Mouse (Mus musculus): Measurements from ENCODE around the gene Wdfy3. TPM values are rescaled to one million over a fixed set of nuclear protein-coding genes. Genes with fewer than 3 reads are reported as not detected.

The Wdfy3 gene
- total RNA-seq, 1 experiment, result 25.3 TPM

- Histone ChIP-seq H3K4me3 (ENCODE audit: insufficient read depth in 1 of 2, low read depth in 1 of 2, low read length in 2 of 2, poor library complexity in 1 of 2, severe bottlenecking in 1 of 2) (peak overlapping the region; percentile 29 to 43; a peak in 2 of 4 replicates), H3K36me3 (ENCODE audit: control insufficient read depth, insufficient read depth, low read length, poor library complexity, severe bottlenecking) (no peaks in the 10 kb centered on the region), H3K9me3 (ENCODE audit: control insufficient read depth, insufficient read depth, low read depth, low read length) (no peaks in the 10 kb centered on the region), H3K4me1 (ENCODE audit: control insufficient read depth in 2 of 2, insufficient read depth in 2 of 2, low read length in 2 of 2, poor library complexity in 1 of 2) (peaks cover 17 to 20% of the 10 kb centered on the region in 2 experiments; a peak in 3 of 4 replicates), H3K9ac (ENCODE audit: insufficient read depth, low read depth, low read length, poor library complexity, severe bottlenecking) (0 out of 2 replicates have a peak overlapping the region, but pooled peaks have one; percentile 5), H3K27ac (ENCODE audit: insufficient read depth, low read depth, low read length, poor library complexity, severe bottlenecking) (peak overlapping the region; percentile 87)
- in situ Hi-C loops (cut with MboI; ENCODE audit: low sequenced_read_pairs in 2 of 2, unreplicated experiment in 2 of 2), result no loop called here
- DNase-seq (ENCODE audit: low read depth, low spot score), result no peak
- TF ChIP-seq ZC3H11A (IDR thresholded peaks at IDR 0.05; ENCODE audit: borderline replicate concordance, low read depth, low read length) (no peak), ZNF384 (IDR thresholded peaks at IDR 0.05; ENCODE audit: low read depth, low read length) (no peak), CHD2 (IDR thresholded peaks at IDR 0.05; ENCODE audit: low read depth, low read length) (no peak), MAFK (IDR thresholded peaks at IDR 0.05; ENCODE audit: insufficient read depth, low read depth, low read length) (no peak), HCFC1 (IDR thresholded peaks at IDR 0.05; ENCODE audit: borderline replicate concordance, insufficient read depth, low read length) (no peak)
Observed at GRCm38 (mm10) chr5:102054511-102055093, 15.1 kb downstream of the Wdfy3 start.

- H3K9me3 ChIP-seq (ENCODE audit: control insufficient read depth, insufficient read depth, low read depth, low read length), result no peaks in the 10 kb centered on the region
- in situ Hi-C loops (cut with MboI; ENCODE audit: low sequenced_read_pairs in 2 of 2, unreplicated experiment in 2 of 2), result no loop called here
- no peaks in the 10 kb centered on the region for H3K36me3 ChIP-seq (ENCODE audit: control insufficient read depth, insufficient read depth, low read length, poor library complexity, severe bottlenecking)
- TF ChIP-seq ZNF384 (IDR thresholded peaks at IDR 0.05; ENCODE audit: low read depth, low read length) (no peak), CHD2 (IDR thresholded peaks at IDR 0.05; ENCODE audit: low read depth, low read length) (no peak), MAFK (IDR thresholded peaks at IDR 0.05; ENCODE audit: insufficient read depth, low read depth, low read length) (no peak), HCFC1 (IDR thresholded peaks at IDR 0.05; ENCODE audit: borderline replicate concordance, insufficient read depth, low read length) (no peak), ZC3H11A (IDR thresholded peaks at IDR 0.05; ENCODE audit: borderline replicate concordance, low read depth, low read length) (no peak)
- peaks cover 17 to 22% of the 10 kb centered on the region in 2 experiments; a peak in 3 of 4 replicates for H3K4me1 ChIP-seq (ENCODE audit: control insufficient read depth in 2 of 2, insufficient read depth in 2 of 2, low read length in 2 of 2, poor library complexity in 1 of 2)
- H3K4me3 ChIP-seq (ENCODE audit: insufficient read depth in 1 of 2, low read depth in 1 of 2, low read length in 2 of 2, poor library complexity in 1 of 2, severe bottlenecking in 1 of 2), result peak overlapping the region in 1 of 2 experiments; percentile 39; a peak in 2 of 4 replicates
- peak overlapping the region; percentile 48 for H3K9ac ChIP-seq (ENCODE audit: insufficient read depth, low read depth, low read length, poor library complexity, severe bottlenecking)
- H3K27ac ChIP-seq (ENCODE audit: insufficient read depth, low read depth, low read length, poor library complexity, severe bottlenecking), result peak overlapping the region; percentile 77
- no peak for DNase-seq (ENCODE audit: low read depth, low spot score)
Observed at GRCm38 (mm10) chr5:102052906-102053305, 16.8 kb downstream of the Wdfy3 start.

- Histone ChIP-seq H3K27ac (ENCODE audit: insufficient read depth, low read depth, low read length, poor library complexity, severe bottlenecking) (peak overlapping the region; percentile 77), H3K36me3 (ENCODE audit: control insufficient read depth, insufficient read depth, low read length, poor library complexity, severe bottlenecking) (no peaks in the 10 kb centered on the region), H3K4me1 (ENCODE audit: control insufficient read depth in 2 of 2, insufficient read depth in 2 of 2, low read length in 2 of 2, poor library complexity in 1 of 2) (peaks cover 17 to 22% of the 10 kb centered on the region in 2 experiments; a peak in 3 of 4 replicates), H3K4me3 (ENCODE audit: insufficient read depth in 1 of 2, low read depth in 1 of 2, low read length in 2 of 2, poor library complexity in 1 of 2, severe bottlenecking in 1 of 2) (peak overlapping the region in 1 of 2 experiments; percentile 39; a peak in 2 of 4 replicates), H3K9ac (ENCODE audit: insufficient read depth, low read depth, low read length, poor library complexity, severe bottlenecking) (peak overlapping the region; percentile 48), H3K9me3 (ENCODE audit: control insufficient read depth, insufficient read depth, low read depth, low read length) (no peaks in the 10 kb centered on the region)
- in situ Hi-C loops (cut with MboI; ENCODE audit: low sequenced_read_pairs in 2 of 2, unreplicated experiment in 2 of 2), result no loop called here
- DNase-seq (ENCODE audit: low read depth, low spot score), result no peak
- TF ChIP-seq MAFK (IDR thresholded peaks at IDR 0.05; ENCODE audit: insufficient read depth, low read depth, low read length) (no peak), HCFC1 (IDR thresholded peaks at IDR 0.05; ENCODE audit: borderline replicate concordance, insufficient read depth, low read length) (no peak), ZC3H11A (IDR thresholded peaks at IDR 0.05; ENCODE audit: borderline replicate concordance, low read depth, low read length) (no peak), CHD2 (IDR thresholded peaks at IDR 0.05; ENCODE audit: low read depth, low read length) (peak; percentile 21; the same call in 1 of the 2 replicates)
Observed at GRCm38 (mm10) chr5:102052465-102052864, 17.3 kb downstream of the Wdfy3 start.

GRCm38 (mm10) chr5:102050677-102051076 is 19.0 kb downstream of the Wdfy3 start:
- Histone ChIP-seq H3K4me3 (ENCODE audit: insufficient read depth in 1 of 2, low read depth in 1 of 2, low read length in 2 of 2, poor library complexity in 1 of 2, severe bottlenecking in 1 of 2) (no peak overlapping the region), H3K4me1 (ENCODE audit: control insufficient read depth in 2 of 2, insufficient read depth in 2 of 2, low read length in 2 of 2, poor library complexity in 1 of 2) (peaks cover 19% of the 10 kb centered on the region in 2 experiments; a peak in 3 of 4 replicates), H3K27ac (ENCODE audit: insufficient read depth, low read depth, low read length, poor library complexity, severe bottlenecking) (no peak overlapping the region), H3K36me3 (ENCODE audit: control insufficient read depth, insufficient read depth, low read length, poor library complexity, severe bottlenecking) (no peaks in the 10 kb centered on the region), H3K9ac (ENCODE audit: insufficient read depth, low read depth, low read length, poor library complexity, severe bottlenecking) (no peak overlapping the region), H3K9me3 (ENCODE audit: control insufficient read depth, insufficient read depth, low read depth, low read length) (no peaks in the 10 kb centered on the region)
- TF ChIP-seq ZNF384 (IDR thresholded peaks at IDR 0.05; ENCODE audit: low read depth, low read length) (no peak), CHD2 (IDR thresholded peaks at IDR 0.05; ENCODE audit: low read depth, low read length) (no peak), HCFC1 (IDR thresholded peaks at IDR 0.05; ENCODE audit: borderline replicate concordance, insufficient read depth, low read length) (no peak), ZC3H11A (IDR thresholded peaks at IDR 0.05; ENCODE audit: borderline replicate concordance, low read depth, low read length) (no peak), MAFK (IDR thresholded peaks at IDR 0.05; ENCODE audit: insufficient read depth, low read depth, low read length) (no peak)
- DNase-seq (ENCODE audit: low read depth, low spot score), result no peak
- in situ Hi-C loops (cut with MboI; ENCODE audit: low sequenced_read_pairs in 2 of 2, unreplicated experiment in 2 of 2), result no loop called here
